Mouse (Mus musculus) stomach, embryonic 14.5 days (tissue): ENCODE measurements at regions not wholly inside any gene's neighbourhood (a gene's known extent, or its start where the extent isn't known, plus 50 kb on each side); places are given as distances from the start of the nearest gene placed in this dataset.
A peak's percentile ranks its signal among the peaks of the same experiment; 100 is the strongest.

Source experiments
- ATAC-seq: fragments of 200-750 bp; cut with Nextera tagmentation; 2 replicates; pipeline ENCODE4 v1.8.0; 2017; ENCODE audit warnings: low read depth, moderate TSS enrichment; ENCODE audit not compliant: insufficient number of reproducible peaks, insufficient read depth, low FRiP score
- H3K27ac ChIP-seq: fragments of 300-500 bp; sonication (generic); 2 replicates; pipeline ENCODE4 v1.5.1; 2014; ENCODE audit warnings: mild to moderate bottlenecking, low read length, moderate library complexity, mixed read lengths
- H3K27me3 ChIP-seq: fragments of 300-500 bp; sonication (generic); 2 replicates; pipeline ENCODE4 v1.6.1; 2014; ENCODE audit warnings: low read length, control low read depth, mixed read lengths; ENCODE audit not compliant: control insufficient read depth, insufficient read depth
- H3K36me3 ChIP-seq: fragments of 300-500 bp; sonication (generic); 2 replicates; pipeline ENCODE4 v1.6.1; 2014; ENCODE audit warnings: mild to moderate bottlenecking, control low read depth, low read length, moderate library complexity, mixed read lengths; ENCODE audit not compliant: control insufficient read depth, insufficient read depth
- H3K4me1 ChIP-seq: fragments of 300-500 bp; sonication (generic); 2 replicates; pipeline ENCODE4 v1.6.1; 2014; ENCODE audit warnings: low read length, control low read depth, mixed read lengths; ENCODE audit not compliant: control insufficient read depth, insufficient read depth
- H3K4me2 ChIP-seq: fragments of 300-500 bp; sonication (generic); replicated peaks from 2 replicates; pipeline ENCODE4 v1.6.1; 2014; ENCODE audit warnings: low read depth, low read length, control low read depth
- H3K4me3 ChIP-seq: fragments of 300-500 bp; sonication (generic); 2 replicates; pipeline ENCODE4 v1.5.1; 2014; ENCODE audit warnings: low read depth, low read length, control low read depth
- H3K9ac ChIP-seq: fragments of 300-500 bp; sonication (generic); replicated peaks from 2 replicates; pipeline ENCODE4 v1.6.1; 2014; ENCODE audit warnings: low read depth, mild to moderate bottlenecking, control low read depth, low read length, moderate library complexity, mixed read lengths
- H3K9me3 ChIP-seq: fragments of 300-500 bp; sonication (generic); 2 replicates; pipeline ENCODE4 v1.6.1; 2016; ENCODE audit warnings: low read depth, low read length, control low read depth; ENCODE audit not compliant: control insufficient read depth
- WGBS: fragments of 180-500 bp; shearing (Covaris S2); extraction: QIAGEN DNeasy Blood & Tissue Kit; methylation state at CpG from one replicate; pipeline ENCODE4 v1.1.7; 2014; 5-methylcytosine and 5-hydroxymethylcytosine counted together

DNA sequence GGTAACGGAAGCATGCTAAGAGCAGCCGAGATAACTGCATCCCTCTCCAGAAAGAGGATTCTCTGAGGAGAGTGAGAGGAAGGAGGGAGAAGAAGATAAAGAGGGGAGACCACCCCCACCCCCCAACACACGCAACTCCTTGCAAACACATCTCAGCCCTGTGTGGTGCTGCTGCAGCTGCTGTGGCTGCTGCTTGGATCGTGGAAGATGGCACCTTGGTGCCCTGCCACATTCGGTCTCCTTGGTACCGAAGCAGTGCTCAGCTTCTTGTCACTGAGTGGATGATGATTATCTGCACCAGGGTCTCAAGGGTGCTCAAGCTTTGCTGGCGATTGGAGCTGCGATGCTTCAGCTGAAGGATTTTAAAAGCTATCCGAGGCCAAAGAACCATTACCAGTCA lies 204.7 kb downstream of the Bcl11a start:
- Histone ChIP-seq H3K4me3 (no peak overlapping the region), H3K4me1 (peaks cover 5% of the 10 kb centered on the region; the same call in 1 of the 2 replicates), H3K4me2 (0 out of 2 replicates have a peak overlapping the region, but pooled peaks have one; percentile 7), H3K9ac (no peak overlapping the region), H3K36me3 (no peaks in the 10 kb centered on the region), H3K27me3 (no peaks in the 10 kb centered on the region), H3K27ac (no peak overlapping the region), H3K9me3 (no peaks in the 10 kb centered on the region)
- no peak for ATAC-seq
- WGBS = 40% methylated on average over 9 of the region's 9 CpGs

DNA sequence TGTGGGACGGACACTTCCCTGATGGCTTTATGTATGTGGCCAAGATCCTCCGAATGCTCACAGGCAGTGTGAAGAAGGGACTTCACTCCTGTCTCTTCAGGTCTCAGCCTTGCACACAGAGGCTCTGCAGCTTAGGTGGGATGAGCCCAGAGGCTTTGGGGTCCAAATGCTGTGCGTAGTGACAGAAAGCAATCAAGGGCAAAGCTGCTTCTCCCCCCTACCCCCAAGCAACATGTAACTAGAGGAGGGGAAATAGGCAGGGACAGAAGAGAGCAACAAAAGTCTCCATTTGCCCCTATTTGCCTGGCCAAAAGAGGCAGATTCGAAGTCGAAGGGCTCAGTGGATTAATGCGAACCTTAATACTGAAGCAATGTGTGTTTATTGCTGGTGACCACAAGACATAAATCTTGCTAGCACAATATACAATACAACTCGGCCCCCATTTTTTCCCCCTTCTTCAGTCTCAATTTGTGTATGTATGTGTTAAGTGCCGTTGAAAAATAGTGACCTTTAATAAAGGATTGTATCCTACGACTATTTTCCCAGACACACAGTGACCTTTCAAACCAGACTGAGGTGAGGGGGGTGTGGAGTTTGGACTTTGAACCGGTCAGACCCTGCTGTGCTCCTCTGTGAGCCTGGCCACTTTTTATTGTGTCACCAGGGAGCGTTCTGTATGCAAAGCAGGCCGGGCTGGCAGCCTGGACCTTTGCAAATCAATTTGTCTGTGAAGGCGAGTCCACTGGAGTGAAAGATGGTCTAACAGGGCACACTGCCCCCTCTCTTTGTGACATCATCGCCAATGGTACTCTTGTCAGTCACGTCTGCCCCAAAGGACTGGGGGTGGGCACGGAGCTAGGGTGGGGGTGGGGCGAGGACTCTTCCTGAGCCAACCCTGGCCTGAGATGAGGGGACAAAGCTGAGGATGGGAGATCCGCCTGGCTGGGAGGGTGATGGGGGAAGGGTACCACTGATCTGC lies 208.6 kb downstream of the Bcl11a start:
- H3K4me3 ChIP-seq = no peak overlapping the region
- no peak overlapping the region for H3K4me2 ChIP-seq
- peaks cover 5% of the 10 kb centered on the region; the same call in 1 of the 2 replicates for H3K4me1 ChIP-seq
- H3K27me3 ChIP-seq = no peaks in the 10 kb centered on the region
- H3K36me3 ChIP-seq = no peaks in the 10 kb centered on the region
- 0 out of 2 replicates have a peak, but pooled peaks have one; percentile 63 for ATAC-seq
- 34% methylated on average over 18 of the region's 18 CpGs for WGBS
- H3K27ac ChIP-seq = no peak overlapping the region
- no peak overlapping the region for H3K9ac ChIP-seq
- H3K9me3 ChIP-seq = no peaks in the 10 kb centered on the region

- H3K4me3 ChIP-seq = no peak overlapping the region
- H3K4me2 ChIP-seq = no peak overlapping the region
- no peak overlapping the region for H3K9ac ChIP-seq
- no peaks in the 10 kb centered on the region for H3K9me3 ChIP-seq
- ATAC-seq = peak; percentile 65; the same call in 1 of the 2 replicates
- H3K4me1 ChIP-seq = peaks cover 27% of the 10 kb centered on the region
- peak overlapping the region; percentile 17 for H3K27ac ChIP-seq
- WGBS = 52% methylated on average over 3 of the region's 3 CpGs
- no peaks in the 10 kb centered on the region for H3K27me3 ChIP-seq
- no peaks in the 10 kb centered on the region for H3K36me3 ChIP-seq
These were observed 215.4 kb downstream of the Bcl11a start for GRCm38 (mm10) chr11:24293209-24293608.

GRCm38 (mm10) chr11:24293860-24294531 lies 216.1 kb downstream of the Bcl11a start:
- peak overlapping the region; percentile 64; the same call in 1 of the 2 replicates for H3K27ac ChIP-seq
- 60% methylated on average over 7 of the region's 7 CpGs for WGBS

GRCm38 (mm10) chr11:24296893-24297624 lies 219.2 kb downstream of the Bcl11a start:
- no peak for ATAC-seq
- Histone ChIP-seq H3K4me2 (peak overlapping the region; percentile 20; the same call in 1 of the 2 replicates), H3K9me3 (no peaks in the 10 kb centered on the region), H3K27ac (peak overlapping the region; percentile 67; the same call in 1 of the 2 replicates), H3K4me3 (no peak overlapping the region), H3K9ac (no peak overlapping the region), H3K4me1 (peaks cover 27% of the 10 kb centered on the region), H3K27me3 (no peaks in the 10 kb centered on the region), H3K36me3 (no peaks in the 10 kb centered on the region)
- 11% methylated on average over 12 of the region's 12 CpGs for WGBS

More at GRCm38 (mm10) chr11:24293860-24294531, 216.1 kb downstream of the Bcl11a start:
- ATAC-seq = no peak
- H3K9ac ChIP-seq = no peak overlapping the region
- H3K27me3 ChIP-seq = no peaks in the 10 kb centered on the region
- no peak overlapping the region for H3K4me2 ChIP-seq
- H3K36me3 ChIP-seq = no peaks in the 10 kb centered on the region
- H3K4me3 ChIP-seq = no peak overlapping the region
- no peaks in the 10 kb centered on the region for H3K9me3 ChIP-seq
- H3K4me1 ChIP-seq = peaks cover 27% of the 10 kb centered on the region

DNA sequence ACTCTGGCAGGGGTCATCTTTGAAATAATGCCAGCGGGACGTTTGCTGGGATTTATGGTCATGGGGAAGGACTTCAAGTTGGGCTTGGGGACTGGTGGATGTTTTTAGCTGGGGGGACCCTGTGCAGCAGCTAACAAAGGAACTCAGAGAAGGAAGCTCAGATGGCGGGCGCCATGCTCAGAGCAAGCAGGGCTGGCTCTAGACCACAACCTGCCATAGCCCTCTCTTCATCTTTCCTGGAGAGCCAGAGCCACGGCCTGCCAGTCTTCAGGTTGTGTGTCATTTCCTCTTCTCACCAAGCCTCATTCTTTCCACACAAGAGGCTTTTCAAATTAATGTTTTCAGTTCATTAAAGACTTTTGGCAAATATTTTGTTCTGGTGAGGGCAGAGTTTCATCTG lies 219.9 kb downstream of the Bcl11a start:
- Histone ChIP-seq H3K4me3 (no peak overlapping the region), H3K4me1 (peaks cover 24% of the 10 kb centered on the region), H3K9me3 (no peaks in the 10 kb centered on the region), H3K36me3 (no peaks in the 10 kb centered on the region), H3K9ac (no peak overlapping the region), H3K27ac (peak overlapping the region; percentile 67; the same call in 1 of the 2 replicates), H3K4me2 (no peak overlapping the region; the same call in 1 of the 2 replicates), H3K27me3 (no peaks in the 10 kb centered on the region)
- 55% methylated on average over 5 of the region's 5 CpGs for WGBS
- no peak for ATAC-seq

DNA sequence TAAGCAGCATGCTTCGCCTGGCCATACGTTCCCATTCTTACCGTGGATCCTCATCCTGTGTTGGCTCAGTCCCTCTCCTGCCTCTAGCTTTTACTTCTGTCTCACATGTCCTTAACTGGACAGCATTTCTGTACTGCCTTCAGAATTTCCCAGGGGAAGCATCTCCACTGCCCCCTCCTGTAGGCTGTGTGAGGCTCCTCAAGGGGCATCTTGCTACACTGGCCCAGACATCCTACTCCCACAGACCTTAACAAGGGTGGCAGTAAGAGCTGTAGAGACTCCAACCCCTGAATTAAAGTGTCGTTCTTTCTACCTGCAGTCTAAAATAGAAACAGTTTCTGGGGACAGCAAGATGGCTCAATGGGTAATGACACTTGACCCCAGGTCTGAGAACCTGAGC lies 222.5 kb downstream of the Bcl11a start:
- Histone ChIP-seq H3K4me2 (no peak overlapping the region), H3K27ac (no peak overlapping the region), H3K9me3 (no peaks in the 10 kb centered on the region), H3K4me3 (no peak overlapping the region), H3K9ac (no peak overlapping the region), H3K27me3 (no peaks in the 10 kb centered on the region), H3K36me3 (no peaks in the 10 kb centered on the region), H3K4me1 (peaks cover 25% of the 10 kb centered on the region)
- no peak for ATAC-seq
- WGBS = 84% methylated on average over 4 of the region's 4 CpGs

GRCm38 (mm10) chr11:24301201-24301600 lies 223.3 kb downstream of the Bcl11a start:
- no peak overlapping the region for H3K4me3 ChIP-seq
- no peaks in the 10 kb centered on the region for H3K27me3 ChIP-seq
- H3K4me2 ChIP-seq = no peak overlapping the region
- H3K9me3 ChIP-seq = no peaks in the 10 kb centered on the region
- no peaks in the 10 kb centered on the region for H3K36me3 ChIP-seq
- ATAC-seq = no peak
- 76% methylated on average over 3 of the region's 3 CpGs for WGBS
- no peak overlapping the region for H3K9ac ChIP-seq
- no peak overlapping the region for H3K27ac ChIP-seq
- H3K4me1 ChIP-seq = peaks cover 25% of the 10 kb centered on the region
